Mouse (Mus musculus) heart, postnatal 0 days (tissue): Measurements from ENCODE around the gene Myh10. TPM values are rescaled to one million over a fixed set of nuclear protein-coding genes. Genes with fewer than 3 reads are reported as not detected.
A peak's percentile ranks its signal among the peaks of the same experiment; 100 is the strongest.

Experiments
- ATAC-seq: fragments of 200-750 bp; cut with Nextera tagmentation; 2 replicates; pipeline ENCODE4 v1.8.0; 2017; ENCODE audit warnings: low read depth, moderate number of reproducible peaks, moderate library complexity; ENCODE audit not compliant: insufficient read depth
- DNase-seq: peaks from one replicate; pipeline ENCODE4 v3.0.0-alpha.2; 2016; ENCODE audit warnings: low spot score
- H3K27ac ChIP-seq: fragments of 300-500 bp; sonication (generic); 2 replicates; pipeline ENCODE4 v1.5.1; 2014; ENCODE audit warnings: low read depth, mild to moderate bottlenecking
- H3K27me3 ChIP-seq: fragments of 300-500 bp; sonication (generic); 2 replicates; pipeline ENCODE4 v1.6.1; 2014; ENCODE audit warnings: low read length, mixed read lengths; ENCODE audit not compliant: control insufficient read depth, insufficient read depth
- H3K36me3 ChIP-seq: fragments of 300-500 bp; sonication (generic); replicated peaks from 2 replicates; pipeline ENCODE4 v1.6.1; 2014; ENCODE audit warnings: low read length, mixed read lengths; ENCODE audit not compliant: control insufficient read depth, insufficient read depth
- H3K4me1 ChIP-seq: fragments of 300-500 bp; sonication (generic); 2 replicates; pipeline ENCODE4 v1.6.1; 2014; ENCODE audit warnings: antibody characterized with exemption; ENCODE audit not compliant: control insufficient read depth, insufficient read depth
- H3K4me2 ChIP-seq: fragments of 300-500 bp; sonication (generic); 2 replicates; pipeline ENCODE4 v1.6.1; 2014; ENCODE audit warnings: low read depth, mild to moderate bottlenecking, low read length, moderate library complexity
- H3K4me3 ChIP-seq: fragments of 300-500 bp; sonication (generic); 2 replicates; pipeline ENCODE4 v1.5.1; 2014; ENCODE audit warnings: low read depth, low read length
- H3K9ac ChIP-seq: fragments of 300-500 bp; sonication (generic); replicated peaks from 2 replicates; pipeline ENCODE4 v1.6.1; 2014; ENCODE audit warnings: low read depth, low read length, mixed read lengths
- H3K9me3 ChIP-seq: fragments of 300-500 bp; sonication (generic); replicated peaks from 2 replicates; pipeline ENCODE4 v1.6.1; 2016; ENCODE audit warnings: low read length; ENCODE audit not compliant: control insufficient read depth
- CTCF ChIP-seq: IDR thresholded peaks from 2 replicates; pipeline ENCODE4 v1.5.1; 2016; ENCODE audit warnings: antibody characterized with exemption, control low read depth, low read depth
- EP300 ChIP-seq: IDR thresholded peaks from 2 replicates; pipeline ENCODE4 v1.6.1; 2016; ENCODE audit warnings: antibody characterized with exemption, low read depth
- WGBS: fragments of 180-500 bp; shearing (Covaris S2); extraction: QIAGEN DNeasy Blood & Tissue Kit; methylation state at CpG from one replicate; pipeline ENCODE4 v1.1.7; 2014; 5-methylcytosine and 5-hydroxymethylcytosine counted together
- polyA plus RNA-seq: library from polyadenylated mRNA; unstranded; fragments of >200 nt; fragmentation: Nextera tagmentation; extraction: Ambion mirVana; gene quantifications from 2 replicates; pipeline ENCODE4 v1.2.1, GENCODE M21; 2015
- total RNA-seq: library from RNA; depleted of rRNA; stranded (reverse); fragments of >200 nt; gene quantifications from 2 replicates; pipeline ENCODE4 v1.2.3, GENCODE M21; 2014; ENCODE audit warnings: low replicate concordance

The Myh10 gene
- total and polyA plus RNA-seq, 2 experiments from 2014 or later = 39.5 to 82.8 TPM

GRCm38 (mm10) chr11:68704847-68705246 lies 13.5 kb downstream of the Myh10 start:
- Histone ChIP-seq H3K36me3 (peaks cover 48% of the 10 kb centered on the region), H3K9ac (no peak overlapping the region), H3K9me3 (no peaks in the 10 kb centered on the region), H3K27ac (no peak overlapping the region), H3K4me3 (no peak overlapping the region), H3K4me1 (peaks cover 11% of the 10 kb centered on the region), H3K4me2 (no peak overlapping the region), H3K27me3 (no peaks in the 10 kb centered on the region)
- ATAC-seq (no peak), DNase-seq (no peak)
- no peak for TF ChIP-seq EP300
- no peak for TF ChIP-seq CTCF
- WGBS = 94% methylated on average over 2 of the region's 2 CpGs

- WGBS = 21% methylated on average over 9 of the region's 9 CpGs
- Histone ChIP-seq H3K4me3 (no peak overlapping the region), H3K4me2 (0 out of 2 replicates have a peak overlapping the region, but pooled peaks have one; percentile 30), H3K9me3 (no peaks in the 10 kb centered on the region), H3K4me1 (peaks cover 11% of the 10 kb centered on the region), H3K9ac (no peak overlapping the region), H3K27me3 (no peaks in the 10 kb centered on the region), H3K36me3 (peaks cover 29% of the 10 kb centered on the region), H3K27ac (peak overlapping the region; percentile 82)
- no peak for TF ChIP-seq EP300
- TF ChIP-seq CTCF = no peak; the same call in none of the 2 replicates
- ATAC-seq (peak; percentile 84), DNase-seq (peak; percentile 82)
These were observed 15.4 kb downstream of the Myh10 start for GRCm38 (mm10) chr11:68706524-68707429.

- DNase-seq (no peak), ATAC-seq (no peak)
- H3K27ac ChIP-seq = no peak overlapping the region
- no peak overlapping the region for H3K4me3 ChIP-seq
- peaks cover 16% of the 10 kb centered on the region for H3K36me3 ChIP-seq
- H3K27me3 ChIP-seq = no peaks in the 10 kb centered on the region
- H3K4me1 ChIP-seq = peaks cover 11% of the 10 kb centered on the region
- WGBS = 71% methylated on average over 5 of the region's 5 CpGs
- no peaks in the 10 kb centered on the region for H3K9me3 ChIP-seq
- H3K9ac ChIP-seq = no peak overlapping the region
- TF ChIP-seq CTCF (no peak), EP300 (no peak)
- H3K4me2 ChIP-seq = no peak overlapping the region
These were observed 16.7 kb downstream of the Myh10 start for GRCm38 (mm10) chr11:68707881-68708582.

- no peak for ATAC-seq
- H3K27ac ChIP-seq = no peak overlapping the region
- no peaks in the 10 kb centered on the region for H3K9me3 ChIP-seq
- WGBS = 87% methylated on average over 4 of the region's 4 CpGs
- H3K4me3 ChIP-seq = no peak overlapping the region
- DNase-seq = no peak
- H3K9ac ChIP-seq = no peak overlapping the region
- H3K27me3 ChIP-seq = no peaks in the 10 kb centered on the region
- peaks cover 14% of the 10 kb centered on the region for H3K36me3 ChIP-seq
- peaks cover 17% of the 10 kb centered on the region; the same call in 1 of the 2 replicates for H3K4me1 ChIP-seq
- no peak overlapping the region for H3K4me2 ChIP-seq
- no peak for TF ChIP-seq CTCF
- no peak for TF ChIP-seq EP300
These were observed 24.8 kb downstream of the Myh10 start for GRCm38 (mm10) chr11:68716167-68716566.

GRCm38 (mm10) chr11:68717171-68717840 lies 25.9 kb downstream of the Myh10 start:
- H3K9me3 ChIP-seq = no peaks in the 10 kb centered on the region
- peak overlapping the region; percentile 41; the same call in 1 of the 2 replicates for H3K27ac ChIP-seq
- no peaks in the 10 kb centered on the region for H3K27me3 ChIP-seq
- ATAC-seq (no peak), DNase-seq (no peak)
- H3K4me1 ChIP-seq = peaks cover 17% of the 10 kb centered on the region; the same call in 1 of the 2 replicates
- no peak overlapping the region for H3K4me3 ChIP-seq
- no peak overlapping the region for H3K9ac ChIP-seq
- H3K4me2 ChIP-seq = no peak overlapping the region; the same call in 1 of the 2 replicates
- peaks cover 25% of the 10 kb centered on the region for H3K36me3 ChIP-seq
- TF ChIP-seq EP300 = no peak
- TF ChIP-seq CTCF = no peak
- 59% methylated on average over 16 of the region's 16 CpGs for WGBS
